Mouse (Mus musculus): ENCODE results near the gene Snx4. TPM values are rescaled to one million over a fixed set of nuclear protein-coding genes. Genes with fewer than 3 reads are reported as not detected.

Gene Snx4
- polyA plus RNA-seq, 1 experiment from 2014 or later, result 81.0 TPM

DNA sequence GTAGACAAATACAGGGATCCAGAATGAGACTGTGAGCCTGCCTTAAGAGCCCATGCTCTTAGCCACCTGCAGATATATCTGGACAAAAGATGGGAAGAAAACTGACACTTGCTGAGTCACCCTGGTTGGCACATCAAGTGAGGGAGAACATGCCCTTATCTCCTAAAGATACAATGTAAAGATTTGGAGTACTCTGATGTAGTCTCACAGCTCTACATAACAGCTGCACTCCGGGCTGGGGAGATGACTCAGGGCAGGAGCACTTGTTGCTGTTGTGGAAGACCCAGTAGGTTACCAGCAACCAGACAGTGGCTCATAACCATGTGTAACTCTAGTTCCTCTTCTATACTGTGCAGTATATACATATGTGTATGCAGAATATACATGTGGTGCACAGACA, 31.8 kb downstream of the Snx4 start:
- no peak for ATAC-seq (ENCODE audit: insufficient number of reproducible peaks, insufficient read depth, low FRiP score, low TSS enrichment)
- 94% methylated on average over 1 of the region's 1 CpGs for WGBS
- Histone ChIP-seq H3K9ac (no peak overlapping the region), H3K9me3 (no peaks in the 10 kb centered on the region), H3K27ac (no peak overlapping the region), H3K4me1 (no peaks in the 10 kb centered on the region), H3K36me3 (peaks cover 58% of the 10 kb centered on the region), H3K4me2 (replicated peaks) (no peak overlapping the region), H3K27me3 (no peaks in the 10 kb centered on the region), H3K4me3 (no peak overlapping the region)

DNA sequence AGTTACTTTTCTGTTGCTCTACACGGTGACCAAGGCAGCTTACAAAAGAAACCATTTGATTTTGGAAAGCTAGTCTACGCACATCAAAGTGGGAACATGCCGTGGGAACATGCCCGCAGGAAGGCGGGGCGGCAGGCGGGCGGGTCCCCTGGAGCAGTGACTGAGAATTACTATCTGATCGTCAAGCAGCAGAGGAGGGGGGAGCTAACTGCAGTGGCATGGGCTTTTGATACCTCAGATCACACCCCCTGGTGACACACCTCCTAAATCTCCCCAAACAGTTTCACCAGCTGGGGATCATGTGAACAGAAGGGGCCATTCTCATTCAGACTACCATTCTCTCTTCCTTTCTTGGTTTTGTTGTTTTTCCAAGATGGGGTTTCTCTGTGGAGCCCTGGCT, 37.3 kb downstream of the Snx4 start:
- Histone ChIP-seq H3K4me2 (replicated peaks) (no peak overlapping the region), H3K4me3 (no peak overlapping the region), H3K27me3 (no peaks in the 10 kb centered on the region), H3K36me3 (peaks cover 81% of the 10 kb centered on the region), H3K9me3 (no peaks in the 10 kb centered on the region), H3K27ac (no peak overlapping the region), H3K4me1 (no peaks in the 10 kb centered on the region), H3K9ac (no peak overlapping the region)
- ATAC-seq (ENCODE audit: insufficient number of reproducible peaks, insufficient read depth, low FRiP score, low TSS enrichment), result no peak
- WGBS, result 82% methylated on average over 9 of the region's 9 CpGs

DNA sequence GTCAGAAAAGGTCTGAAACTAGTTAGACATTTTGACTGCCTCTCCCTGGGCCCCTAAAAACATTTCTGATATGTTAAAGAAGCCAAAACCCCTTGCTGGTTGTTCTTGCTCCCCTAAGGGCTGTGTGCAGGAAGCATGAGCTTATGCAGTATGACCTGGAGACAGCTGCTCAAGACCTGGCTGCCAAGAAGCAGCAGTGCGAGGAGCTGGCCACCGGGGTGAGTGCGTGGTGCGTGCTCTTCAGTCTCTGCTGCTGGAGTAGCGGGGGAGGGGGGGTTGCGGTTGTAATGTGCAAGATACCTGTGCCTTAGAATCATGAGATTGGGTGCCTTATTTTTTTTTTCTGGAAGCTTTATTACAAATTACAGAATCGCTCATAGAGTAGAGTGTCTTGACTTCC, 38.7 kb downstream of the Snx4 start:
- Histone ChIP-seq H3K4me2 (replicated peaks) (no peak overlapping the region), H3K4me3 (no peak overlapping the region), H3K27me3 (no peaks in the 10 kb centered on the region), H3K9ac (no peak overlapping the region), H3K4me1 (no peaks in the 10 kb centered on the region), H3K27ac (no peak overlapping the region), H3K9me3 (no peaks in the 10 kb centered on the region), H3K36me3 (peaks cover 91% of the 10 kb centered on the region)
- ATAC-seq (ENCODE audit: insufficient number of reproducible peaks, insufficient read depth, low FRiP score, low TSS enrichment), result no peak
- 89% methylated on average over 7 of the region's 7 CpGs for WGBS

DNA sequence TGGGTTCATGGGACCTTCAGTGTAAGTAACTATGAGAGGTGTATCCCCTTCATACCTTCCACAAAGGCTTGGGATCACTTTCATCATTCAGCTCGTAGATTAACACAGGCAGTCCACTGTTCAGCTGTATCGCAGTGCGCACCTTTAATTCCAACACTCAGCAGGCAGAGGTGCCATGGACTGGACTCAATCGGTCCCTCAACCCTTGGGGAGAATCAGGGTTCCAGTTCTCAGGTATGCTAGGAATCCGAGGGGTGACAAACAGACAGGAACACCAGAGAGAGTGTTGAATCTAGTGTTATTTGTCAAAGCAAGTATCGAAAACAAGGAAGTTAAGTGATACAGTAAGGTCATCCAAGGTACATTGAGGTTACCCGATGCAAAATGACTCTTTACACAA, 41.0 kb downstream of the Snx4 start:
- Histone ChIP-seq H3K9ac (no peak overlapping the region), H3K9me3 (no peaks in the 10 kb centered on the region), H3K4me2 (replicated peaks) (no peak overlapping the region), H3K4me3 (no peak overlapping the region), H3K27ac (no peak overlapping the region), H3K36me3 (peaks cover 90% of the 10 kb centered on the region), H3K4me1 (no peaks in the 10 kb centered on the region), H3K27me3 (no peaks in the 10 kb centered on the region)
- 94% methylated on average over 7 of the region's 7 CpGs for WGBS
- ATAC-seq (ENCODE audit: insufficient number of reproducible peaks, insufficient read depth, low FRiP score, low TSS enrichment), result no peak

DNA sequence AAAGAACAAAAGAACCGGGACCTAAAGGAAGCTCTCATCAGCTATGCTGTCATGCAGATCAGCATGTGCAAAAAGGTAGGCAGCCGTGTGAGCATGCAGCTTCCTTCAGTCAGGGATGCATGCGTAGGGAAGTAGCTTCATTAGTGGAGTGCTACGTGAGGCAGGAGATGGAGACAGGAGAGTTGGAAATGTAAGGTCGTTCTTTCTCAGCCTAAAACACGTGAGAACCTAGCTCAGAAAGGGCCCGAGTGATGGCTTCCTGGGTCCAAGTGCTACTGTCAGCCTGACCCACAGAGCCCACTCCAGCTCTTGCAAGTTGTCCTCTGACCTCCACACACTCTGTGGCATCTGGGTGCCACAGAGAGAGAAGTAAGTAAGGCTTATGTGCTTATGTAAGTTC, 43.4 kb downstream of the Snx4 start:
- Histone ChIP-seq H3K27ac (no peak overlapping the region), H3K4me1 (no peaks in the 10 kb centered on the region), H3K4me3 (no peak overlapping the region), H3K27me3 (no peaks in the 10 kb centered on the region), H3K9ac (no peak overlapping the region), H3K9me3 (no peaks in the 10 kb centered on the region), H3K4me2 (replicated peaks) (no peak overlapping the region), H3K36me3 (peaks cover 83% of the 10 kb centered on the region)
- 92% methylated on average over 7 of the region's 7 CpGs for WGBS
- no peak for ATAC-seq (ENCODE audit: insufficient number of reproducible peaks, insufficient read depth, low FRiP score, low TSS enrichment)

DNA sequence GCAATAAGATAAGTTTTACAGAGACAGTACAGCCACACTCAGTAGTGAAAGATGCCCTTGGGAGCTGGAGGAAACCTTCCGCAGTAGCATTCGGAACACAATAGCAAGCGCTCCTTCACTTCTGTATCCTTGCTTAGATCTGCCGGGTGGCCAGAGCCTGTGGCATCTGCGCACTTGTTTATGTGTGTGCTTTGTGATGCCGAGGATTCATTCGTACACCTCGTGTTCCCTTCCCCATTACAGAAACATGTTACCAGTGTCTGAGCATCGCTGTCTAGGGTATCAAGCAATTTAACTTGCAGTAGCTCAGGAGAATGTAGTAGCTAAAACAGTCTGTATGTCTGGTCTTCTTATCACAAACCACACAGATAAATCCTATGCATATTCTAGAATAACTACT, 44.1 kb downstream of the Snx4 start:
- Histone ChIP-seq H3K27me3 (no peaks in the 10 kb centered on the region), H3K9ac (no peak overlapping the region), H3K4me1 (no peaks in the 10 kb centered on the region), H3K36me3 (peaks cover 83% of the 10 kb centered on the region), H3K27ac (no peak overlapping the region), H3K4me3 (no peak overlapping the region), H3K4me2 (replicated peaks) (no peak overlapping the region), H3K9me3 (no peaks in the 10 kb centered on the region)
- 95% methylated on average over 9 of the region's 9 CpGs for WGBS
- no peak for ATAC-seq (ENCODE audit: insufficient number of reproducible peaks, insufficient read depth, low FRiP score, low TSS enrichment)

DNA sequence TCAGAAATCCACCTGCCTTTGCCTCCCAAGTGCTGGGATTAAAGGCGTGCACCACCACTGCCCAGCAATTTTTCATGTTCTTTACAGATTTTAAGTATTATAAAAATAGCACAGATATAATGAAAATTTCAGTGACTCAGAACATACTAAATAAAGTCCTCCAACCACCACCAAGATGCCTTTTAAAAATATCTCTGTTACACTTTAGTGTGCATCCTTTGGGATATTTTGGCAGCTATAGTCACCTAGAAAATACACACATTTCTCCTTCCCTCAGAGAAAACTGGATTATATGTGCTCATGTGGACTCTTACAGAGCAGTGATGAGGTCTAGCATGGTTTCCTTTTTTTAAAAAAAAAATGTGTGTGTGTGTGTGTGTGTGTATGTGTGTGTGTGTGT, 46.3 kb downstream of the Snx4 start:
- H3K27me3 ChIP-seq, result no peaks in the 10 kb centered on the region
- H3K9ac ChIP-seq, result no peak overlapping the region
- no peaks in the 10 kb centered on the region for H3K9me3 ChIP-seq
- no peak overlapping the region for H3K4me3 ChIP-seq
- 97% methylated on average over 1 of the region's 1 CpGs for WGBS
- H3K36me3 ChIP-seq, result peaks cover 65% of the 10 kb centered on the region
- no peaks in the 10 kb centered on the region for H3K4me1 ChIP-seq
- no peak overlapping the region for H3K27ac ChIP-seq
- ATAC-seq (ENCODE audit: insufficient number of reproducible peaks, insufficient read depth, low FRiP score, low TSS enrichment), result no peak
- no peak overlapping the region for H3K4me2 ChIP-seq (replicated peaks)

DNA sequence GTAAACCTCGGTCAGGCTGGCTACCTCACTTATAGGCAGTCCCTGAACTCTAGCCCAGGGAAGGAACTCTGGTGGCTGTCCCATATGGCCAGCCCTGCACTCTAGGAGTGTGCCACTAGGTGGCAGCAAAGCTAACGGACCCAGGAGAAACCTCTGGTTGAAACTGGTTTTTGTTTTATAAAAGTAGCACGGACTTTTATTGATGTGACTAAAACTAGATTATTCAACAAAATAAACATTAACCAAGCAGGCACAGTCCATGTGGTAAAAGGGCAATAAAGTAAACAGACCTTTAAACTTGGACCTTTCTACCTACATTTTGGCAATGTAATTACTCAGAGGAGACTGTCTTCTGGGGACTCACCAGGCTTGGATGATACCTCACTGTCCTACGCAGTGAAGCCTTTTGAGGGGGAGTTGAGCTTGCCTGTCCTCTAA, 55.4 kb downstream of the Snx4 start:
- 15% methylated on average over 4 of the region's 4 CpGs for WGBS
- no peak for ATAC-seq (ENCODE audit: insufficient number of reproducible peaks, insufficient read depth, low FRiP score, low TSS enrichment)
- H3K36me3 ChIP-seq, result peaks cover 7% of the 10 kb centered on the region; the same call in 1 of the 2 replicates
- no peaks in the 10 kb centered on the region for H3K4me1 ChIP-seq
- no peak overlapping the region for H3K4me2 ChIP-seq (replicated peaks)
- H3K4me3 ChIP-seq, result no peak overlapping the region
- H3K27me3 ChIP-seq, result no peaks in the 10 kb centered on the region
- no peak overlapping the region for H3K9ac ChIP-seq
- no peak overlapping the region for H3K27ac ChIP-seq
- no peaks in the 10 kb centered on the region for H3K9me3 ChIP-seq

DNA sequence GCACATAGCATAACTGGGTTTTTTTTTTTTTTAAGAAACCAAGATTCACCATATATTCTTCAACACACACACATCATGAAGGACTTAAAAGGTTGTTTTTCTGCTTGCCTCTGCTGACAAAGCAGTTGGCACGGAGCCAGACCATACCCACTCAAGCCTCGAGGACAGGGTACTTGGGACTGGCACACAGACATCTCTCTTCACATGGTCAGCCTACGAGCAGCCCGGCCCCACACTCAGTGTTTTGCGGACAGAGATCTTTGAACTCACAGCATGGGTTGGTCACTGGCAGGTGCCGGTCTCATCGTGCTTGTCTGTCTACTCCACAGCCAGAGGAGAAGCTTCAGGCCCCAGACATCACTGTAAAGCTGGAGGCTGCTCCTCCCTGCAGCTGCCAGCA, 56.5 kb downstream of the Snx4 start:
- WGBS, result 85% methylated on average over 7 of the region's 7 CpGs
- Histone ChIP-seq H3K27me3 (no peaks in the 10 kb centered on the region), H3K9me3 (no peaks in the 10 kb centered on the region), H3K36me3 (peaks cover 7% of the 10 kb centered on the region; the same call in 1 of the 2 replicates), H3K4me2 (replicated peaks) (no peak overlapping the region), H3K4me3 (no peak overlapping the region), H3K9ac (no peak overlapping the region), H3K27ac (no peak overlapping the region), H3K4me1 (no peaks in the 10 kb centered on the region)
- no peak for ATAC-seq (ENCODE audit: insufficient number of reproducible peaks, insufficient read depth, low FRiP score, low TSS enrichment)

DNA sequence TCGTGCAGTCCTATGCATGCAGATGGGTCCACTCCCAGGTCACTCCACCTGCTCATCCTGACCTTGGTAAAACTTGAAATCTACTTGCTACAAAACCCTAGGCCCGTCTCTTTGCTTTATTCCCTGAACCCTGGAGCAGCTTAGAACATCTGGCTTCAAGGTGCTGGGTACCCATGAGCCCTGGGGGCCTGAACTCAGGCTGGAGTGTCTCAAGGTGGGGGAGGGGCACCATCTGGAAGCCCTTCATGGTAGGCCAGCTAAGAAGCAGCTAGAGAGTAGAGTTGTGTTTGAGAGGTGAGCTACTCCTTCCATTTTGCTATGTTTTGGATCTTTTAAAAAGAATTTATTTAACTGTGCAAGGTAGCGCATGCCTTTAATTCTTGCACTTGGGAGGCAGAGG, 57.8 kb downstream of the Snx4 start:
- no peak overlapping the region for H3K27ac ChIP-seq
- no peaks in the 10 kb centered on the region for H3K4me1 ChIP-seq
- no peak for ATAC-seq (ENCODE audit: insufficient number of reproducible peaks, insufficient read depth, low FRiP score, low TSS enrichment)
- no peaks in the 10 kb centered on the region for H3K9me3 ChIP-seq
- H3K27me3 ChIP-seq, result no peaks in the 10 kb centered on the region
- no peak overlapping the region for H3K9ac ChIP-seq
- 68% methylated on average over 3 of the region's 3 CpGs for WGBS
- no peak overlapping the region for H3K4me2 ChIP-seq (replicated peaks)
- no peak overlapping the region for H3K4me3 ChIP-seq
- 0 out of 2 replicates have a peak, but pooled peaks cover 3% of the 10 kb centered on the region for H3K36me3 ChIP-seq

DNA sequence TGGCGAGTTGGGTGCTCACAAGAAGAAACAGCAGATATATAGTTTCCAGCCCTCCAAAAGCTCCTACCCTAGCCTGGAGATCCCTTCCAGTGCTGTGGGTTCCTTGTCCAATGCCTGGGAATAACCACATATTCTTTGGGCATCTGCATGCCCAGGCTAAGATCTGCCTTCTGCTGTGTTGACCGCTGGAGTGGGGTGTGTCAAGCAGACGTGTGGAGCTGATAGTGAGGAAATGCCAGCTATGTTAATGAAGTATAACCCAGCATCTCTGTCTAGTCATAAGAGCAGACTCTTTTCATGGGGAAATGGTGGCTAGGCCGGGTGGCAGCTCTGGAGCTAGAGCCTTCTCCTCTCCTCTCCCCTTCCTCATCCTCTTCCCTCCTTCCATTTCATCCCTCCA, 64.4 kb downstream of the Snx4 start:
- Histone ChIP-seq H3K9ac (no peak overlapping the region), H3K4me3 (no peak overlapping the region), H3K27ac (no peak overlapping the region), H3K4me2 (replicated peaks) (no peak overlapping the region), H3K9me3 (no peaks in the 10 kb centered on the region), H3K27me3 (no peaks in the 10 kb centered on the region), H3K4me1 (no peaks in the 10 kb centered on the region), H3K36me3 (no peaks in the 10 kb centered on the region)
- ATAC-seq (ENCODE audit: insufficient number of reproducible peaks, insufficient read depth, low FRiP score, low TSS enrichment), result no peak
- 81% methylated on average over 4 of the region's 4 CpGs for WGBS

DNA sequence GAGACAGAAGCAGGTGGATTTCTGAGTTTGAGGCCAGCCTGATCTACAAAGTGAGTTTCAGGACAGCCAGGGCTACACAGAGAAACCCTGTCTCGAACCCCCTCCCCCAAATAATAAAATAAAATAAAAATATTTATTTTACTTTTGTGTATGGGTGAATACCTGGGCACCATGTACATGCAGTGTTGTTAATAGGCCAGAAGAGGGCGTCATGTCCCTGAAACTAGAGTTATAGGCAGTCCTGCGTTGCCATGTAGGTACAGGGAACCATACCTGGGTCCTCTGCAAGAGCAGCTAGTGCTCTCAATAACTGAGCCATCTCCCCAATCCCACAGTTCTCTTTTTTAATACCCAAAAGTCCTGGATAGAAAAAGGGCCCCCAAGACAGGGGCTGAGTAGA, 66.4 kb downstream of the Snx4 start:
- Histone ChIP-seq H3K4me2 (replicated peaks) (no peak overlapping the region), H3K9ac (no peak overlapping the region), H3K4me3 (no peak overlapping the region), H3K4me1 (peaks cover 4% of the 10 kb centered on the region; the same call in 1 of the 2 replicates), H3K36me3 (no peaks in the 10 kb centered on the region), H3K27me3 (no peaks in the 10 kb centered on the region), H3K9me3 (no peaks in the 10 kb centered on the region), H3K27ac (no peak overlapping the region)
- 73% methylated on average over 3 of the region's 3 CpGs for WGBS
- ATAC-seq (ENCODE audit: insufficient number of reproducible peaks, insufficient read depth, low FRiP score, low TSS enrichment), result no peak

DNA sequence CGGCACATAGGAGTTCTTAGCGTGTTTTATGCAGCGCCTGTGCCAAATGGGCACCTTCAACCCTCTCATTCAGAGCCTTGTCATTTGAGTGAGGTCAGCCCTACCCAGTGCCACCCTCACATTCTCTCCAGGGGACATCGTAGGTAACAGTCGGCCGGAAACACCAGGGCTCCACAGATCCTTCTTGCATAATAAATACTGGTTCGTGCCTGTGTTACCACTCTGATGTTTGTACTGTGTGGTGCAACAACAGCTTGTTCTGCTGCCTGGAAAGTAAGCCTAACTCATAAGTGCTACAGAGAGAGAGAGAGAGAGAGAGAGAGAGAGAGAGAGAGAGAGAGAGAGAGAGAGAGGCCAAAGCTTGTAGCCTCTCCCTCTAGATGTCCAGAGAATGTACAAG, 66.8 kb downstream of the Snx4 start:
- no peak overlapping the region for H3K9ac ChIP-seq
- 87% methylated on average over 7 of the region's 7 CpGs for WGBS
- no peaks in the 10 kb centered on the region for H3K9me3 ChIP-seq
- no peaks in the 10 kb centered on the region for H3K27me3 ChIP-seq
- peaks cover 4% of the 10 kb centered on the region; the same call in 1 of the 2 replicates for H3K4me1 ChIP-seq
- no peak overlapping the region for H3K4me2 ChIP-seq (replicated peaks)
- no peaks in the 10 kb centered on the region for H3K36me3 ChIP-seq
- no peak for ATAC-seq (ENCODE audit: insufficient number of reproducible peaks, insufficient read depth, low FRiP score, low TSS enrichment)
- no peak overlapping the region for H3K4me3 ChIP-seq
- H3K27ac ChIP-seq, result no peak overlapping the region
